Mouse (Mus musculus): ENCODE results near the gene Dock9. TPM values are rescaled to one million over a fixed set of nuclear protein-coding genes. Genes with fewer than 3 reads are reported as not detected.
A peak's percentile ranks its signal among the peaks of the same experiment; 100 is the strongest.
"Not testable (repeated sequence)": the region's sequence is repeated elsewhere in the genome, so short reads cannot be mapped to it uniquely, and the experiment has no call there.

The Dock9 gene
- polyA plus RNA-seq, 1 experiment from 2014 or later, result 7.0 TPM

DNA sequence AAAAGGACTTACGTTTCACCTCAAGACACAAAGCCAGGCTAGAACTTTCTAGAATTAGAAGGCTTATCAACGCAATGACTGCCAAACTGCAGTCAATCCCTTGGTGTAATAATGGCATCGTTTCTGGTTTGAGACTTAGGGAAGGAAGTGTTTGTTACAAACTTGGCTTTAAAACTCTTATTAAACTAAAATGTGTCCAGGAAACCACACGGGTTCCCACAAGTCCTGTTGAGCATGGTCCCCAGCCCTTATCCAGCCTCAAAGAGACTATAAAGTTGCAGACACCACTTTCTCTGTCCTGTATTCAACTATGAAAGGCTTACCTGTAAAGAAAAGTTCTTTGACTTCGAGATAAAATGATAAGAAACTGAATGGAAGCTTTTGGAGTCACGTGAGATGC lies 149.9 kb downstream of the Dock9 start:
- Histone ChIP-seq H3K27me3 (replicated peaks) (no peaks in the 10 kb centered on the region), H3K9me3 (replicated peaks) (no peaks in the 10 kb centered on the region), H3K9ac (no peak overlapping the region), H3K4me3 (no peak overlapping the region), H3K27ac (ENCODE audit: poor library complexity, severe bottlenecking) (no peak overlapping the region), H3K4me2 (no peak overlapping the region), H3K36me3 (0 out of 2 replicates have a peak, but pooled peaks cover 5% of the 10 kb centered on the region), H3K4me1 (replicated peaks) (peaks cover 19% of the 10 kb centered on the region)
- ATAC-seq (ENCODE audit: insufficient number of reproducible peaks, low FRiP score), result no peak
- WGBS, result 82% methylated on average over 6 of the region's 6 CpGs

DNA sequence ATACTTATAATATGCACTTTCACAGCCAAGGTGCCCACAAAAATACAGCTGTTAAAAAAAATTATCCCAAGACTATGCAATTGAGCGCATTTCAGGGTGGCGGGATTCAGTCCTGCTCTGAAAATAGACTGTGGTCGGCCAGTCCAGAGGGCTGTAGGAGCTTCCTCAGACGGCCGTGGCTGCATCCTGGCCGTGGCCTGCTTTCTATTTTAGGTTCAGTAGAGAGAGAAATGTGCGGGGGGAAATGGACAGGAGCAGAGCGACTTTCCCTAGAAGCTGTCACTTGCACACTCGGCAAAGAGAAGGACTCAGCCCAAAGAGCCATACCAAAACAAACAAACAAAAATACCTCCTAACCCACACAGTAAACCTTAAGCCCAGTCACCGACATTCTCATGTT lies 151.0 kb downstream of the Dock9 start:
- no peak for ATAC-seq (ENCODE audit: insufficient number of reproducible peaks, low FRiP score)
- H3K9me3 ChIP-seq (replicated peaks), result no peaks in the 10 kb centered on the region
- no peak overlapping the region for H3K4me3 ChIP-seq
- peak overlapping the region; percentile 42 for H3K4me2 ChIP-seq
- no peaks in the 10 kb centered on the region for H3K27me3 ChIP-seq (replicated peaks)
- peaks cover 19% of the 10 kb centered on the region for H3K4me1 ChIP-seq (replicated peaks)
- H3K9ac ChIP-seq, result no peak overlapping the region
- WGBS, result 19% methylated on average over 10 of the region's 10 CpGs
- no peaks in the 10 kb centered on the region for H3K36me3 ChIP-seq
- H3K27ac ChIP-seq (ENCODE audit: poor library complexity, severe bottlenecking), result peak overlapping the region; percentile 75

DNA sequence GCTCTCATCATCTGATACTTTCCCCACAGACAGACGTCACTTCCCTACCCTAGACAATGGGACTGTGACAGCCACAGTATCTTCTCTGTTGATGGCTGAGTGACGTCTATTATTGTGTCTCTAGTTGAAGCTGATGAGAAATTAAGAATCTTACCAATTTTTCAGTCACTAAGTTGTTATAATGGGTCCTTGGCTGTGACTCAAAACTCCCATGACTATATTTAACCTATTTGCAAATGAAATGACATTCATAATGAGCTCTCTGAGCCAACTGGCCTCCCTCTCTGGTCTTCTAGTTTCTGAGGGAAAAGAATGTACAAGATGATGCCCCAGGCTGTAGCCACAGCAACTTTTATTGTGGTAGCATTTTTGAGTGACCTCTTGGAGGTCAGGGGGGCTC lies 153.3 kb downstream of the Dock9 start:
- ATAC-seq (ENCODE audit: insufficient number of reproducible peaks, low FRiP score), result no peak
- Histone ChIP-seq H3K4me1 (replicated peaks) (peaks cover 19% of the 10 kb centered on the region), H3K27ac (ENCODE audit: poor library complexity, severe bottlenecking) (no peak overlapping the region), H3K4me2 (no peak overlapping the region), H3K36me3 (peaks cover 6% of the 10 kb centered on the region), H3K4me3 (no peak overlapping the region), H3K9me3 (replicated peaks) (no peaks in the 10 kb centered on the region), H3K27me3 (replicated peaks) (no peaks in the 10 kb centered on the region), H3K9ac (no peak overlapping the region)
- WGBS, result 83% methylated on average over 2 of the region's 2 CpGs

DNA sequence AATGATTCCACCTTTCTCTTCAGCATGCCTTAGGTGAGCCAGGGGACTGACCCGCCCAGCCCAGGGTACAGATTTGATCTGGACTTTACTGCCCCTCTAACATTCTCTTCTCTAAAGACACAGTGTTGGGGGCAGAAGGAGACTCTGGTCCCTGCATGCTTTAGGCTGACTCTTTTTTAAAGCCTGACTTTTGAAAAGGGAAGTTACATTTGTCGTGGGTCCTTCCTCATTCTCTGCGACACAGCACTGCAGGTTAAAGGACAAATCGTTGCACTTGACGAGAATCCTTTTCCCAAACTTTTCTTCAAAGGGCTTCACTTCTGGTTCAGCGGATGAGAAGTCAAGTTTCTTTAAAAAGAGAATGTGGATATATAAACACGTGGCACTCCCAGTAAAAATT lies 156.4 kb downstream of the Dock9 start:
- no peak overlapping the region for H3K9ac ChIP-seq
- peaks cover 3% of the 10 kb centered on the region for H3K4me1 ChIP-seq (replicated peaks)
- no peaks in the 10 kb centered on the region for H3K27me3 ChIP-seq (replicated peaks)
- H3K27ac ChIP-seq (ENCODE audit: poor library complexity, severe bottlenecking), result no peak overlapping the region
- ATAC-seq (ENCODE audit: insufficient number of reproducible peaks, low FRiP score), result no peak
- H3K4me2 ChIP-seq, result no peak overlapping the region
- no peaks in the 10 kb centered on the region for H3K9me3 ChIP-seq (replicated peaks)
- H3K4me3 ChIP-seq, result no peak overlapping the region
- H3K36me3 ChIP-seq, result peaks cover 18% of the 10 kb centered on the region
- WGBS, result 81% methylated on average over 7 of the region's 7 CpGs

DNA sequence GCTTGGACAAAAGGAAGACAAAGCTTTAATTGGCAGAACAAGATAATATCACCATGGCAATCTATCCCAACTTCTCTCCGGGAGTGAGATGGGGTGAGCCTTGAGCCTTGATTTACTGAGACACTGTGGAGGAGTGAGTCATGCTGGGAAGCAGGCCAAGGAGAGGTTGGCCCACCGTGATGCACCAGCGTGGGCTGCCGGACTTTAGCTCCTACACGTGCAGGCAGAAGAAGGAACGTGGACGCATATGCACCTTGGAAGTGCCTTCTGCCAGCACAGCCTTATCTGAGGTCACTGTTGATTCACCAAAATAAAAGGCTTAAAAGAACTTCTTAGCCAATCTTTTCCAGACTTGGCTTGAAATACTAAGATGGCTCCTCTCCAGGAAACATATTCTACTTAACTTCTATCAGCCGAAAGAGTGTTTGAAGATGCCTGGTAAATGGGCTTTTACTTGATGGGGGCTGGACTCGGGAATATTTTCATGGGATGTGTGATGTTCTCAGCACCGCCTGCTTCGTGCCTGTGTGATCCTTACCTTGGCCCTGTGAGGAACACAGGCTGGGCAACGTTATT lies 160.6 kb downstream of the Dock9 start:
- no peaks in the 10 kb centered on the region for H3K9me3 ChIP-seq (replicated peaks)
- no peak overlapping the region for H3K4me3 ChIP-seq
- no peak overlapping the region for H3K9ac ChIP-seq
- H3K27ac ChIP-seq (ENCODE audit: poor library complexity, severe bottlenecking), result no peak overlapping the region
- peaks cover 21% of the 10 kb centered on the region for H3K36me3 ChIP-seq
- no peak overlapping the region for H3K4me2 ChIP-seq
- ATAC-seq (ENCODE audit: insufficient number of reproducible peaks, low FRiP score), result no peak
- 67% methylated on average over 12 of the region's 12 CpGs for WGBS
- no peaks in the 10 kb centered on the region for H3K4me1 ChIP-seq (replicated peaks)
- no peaks in the 10 kb centered on the region for H3K27me3 ChIP-seq (replicated peaks)

DNA sequence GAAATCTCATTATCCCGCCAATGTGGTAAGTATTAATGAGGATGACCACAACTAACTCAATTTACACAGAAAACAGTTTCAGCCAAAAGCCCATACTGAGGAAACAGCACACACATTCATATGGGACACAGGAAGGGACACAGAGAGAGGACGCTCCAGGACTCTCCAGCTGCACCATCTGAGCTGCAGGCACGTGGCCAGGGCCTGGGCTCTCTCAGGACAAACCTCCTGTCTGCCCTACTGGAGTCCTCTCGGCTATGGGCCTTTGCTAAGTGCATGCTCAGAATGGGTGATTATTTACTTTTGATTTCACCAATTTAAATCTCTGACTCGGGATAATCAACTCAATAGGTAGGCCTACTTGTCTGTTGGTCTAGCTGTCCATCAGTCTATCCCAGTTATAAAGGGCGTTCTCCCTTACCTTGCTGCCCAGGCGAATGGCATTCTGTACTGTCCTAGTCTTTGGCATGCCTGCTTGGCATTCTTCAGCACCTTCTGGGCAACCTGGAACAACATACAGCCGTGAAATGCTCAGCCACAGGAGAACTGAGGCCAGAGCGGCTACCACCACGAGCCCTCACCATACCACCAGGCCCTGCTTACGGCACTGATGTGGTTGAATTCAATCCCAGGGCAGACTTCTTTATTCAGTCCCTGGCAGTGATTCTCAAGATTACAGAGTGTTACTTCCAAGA lies 162.8 kb downstream of the Dock9 start:
- no peak overlapping the region for H3K4me2 ChIP-seq
- H3K36me3 ChIP-seq, result peaks cover 21% of the 10 kb centered on the region
- H3K9me3 ChIP-seq (replicated peaks), result no peaks in the 10 kb centered on the region
- H3K9ac ChIP-seq, result no peak overlapping the region
- no peak overlapping the region for H3K27ac ChIP-seq (ENCODE audit: poor library complexity, severe bottlenecking)
- ATAC-seq (ENCODE audit: insufficient number of reproducible peaks, low FRiP score), result no peak
- no peaks in the 10 kb centered on the region for H3K27me3 ChIP-seq (replicated peaks)
- no peaks in the 10 kb centered on the region for H3K4me1 ChIP-seq (replicated peaks)
- no peak overlapping the region for H3K4me3 ChIP-seq
- WGBS, result 85% methylated on average over 11 of the region's 11 CpGs

DNA sequence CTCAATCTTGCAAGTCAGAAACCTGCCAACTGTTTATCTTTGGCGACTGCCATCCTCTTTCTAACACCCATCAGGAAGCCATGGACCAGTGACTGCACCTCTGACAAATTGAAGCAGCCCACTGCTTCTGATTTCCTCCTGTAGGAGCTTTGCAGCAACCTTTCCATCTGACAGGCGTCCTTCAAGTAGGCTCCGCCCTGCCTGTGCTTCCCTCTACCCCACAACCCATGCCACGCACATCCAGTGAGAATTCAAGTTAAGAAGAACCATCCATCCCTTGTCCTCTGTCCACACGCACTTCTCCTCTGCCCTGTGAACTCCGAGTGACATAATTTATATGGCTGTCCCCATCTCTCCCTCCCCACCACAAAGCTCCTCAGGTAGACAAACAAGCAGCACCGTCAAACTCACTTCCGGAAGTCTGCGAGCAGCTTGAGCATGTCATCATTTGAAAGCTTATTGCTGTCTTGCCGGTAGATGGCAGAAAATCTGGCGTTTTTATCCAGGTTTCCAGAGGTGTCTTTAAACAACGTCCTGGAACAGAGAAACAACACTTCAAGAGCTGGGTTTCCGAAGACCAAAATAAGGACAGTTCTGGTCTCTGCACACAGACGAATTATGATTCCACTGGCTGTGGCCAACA lies 163.4 kb downstream of the Dock9 start:
- 73% methylated on average over 14 of the region's 14 CpGs for WGBS
- no peaks in the 10 kb centered on the region for H3K27me3 ChIP-seq (replicated peaks)
- ATAC-seq (ENCODE audit: insufficient number of reproducible peaks, low FRiP score), result no peak

DNA sequence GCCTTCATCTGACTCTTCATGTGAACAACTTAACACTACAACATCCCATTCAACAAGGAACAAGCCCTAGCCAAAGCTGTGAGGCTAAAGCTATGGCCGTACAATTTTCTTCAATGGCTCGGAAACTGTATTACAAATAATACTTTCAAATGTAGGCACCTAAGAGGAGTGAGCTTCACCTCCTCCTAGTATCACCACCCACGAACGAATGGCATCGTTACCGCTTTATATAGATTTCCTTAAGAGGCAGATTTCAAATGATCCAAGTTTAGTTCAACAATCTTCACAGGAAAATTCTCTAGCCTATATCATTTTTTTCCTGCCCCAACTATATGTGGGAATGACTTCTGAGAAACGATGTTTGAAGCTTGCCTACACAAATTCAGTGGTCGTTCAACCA lies 165.7 kb downstream of the Dock9 start:
- H3K27me3 ChIP-seq (replicated peaks), result no peaks in the 10 kb centered on the region
- no peaks in the 10 kb centered on the region for H3K4me1 ChIP-seq (replicated peaks)
- no peak overlapping the region for H3K27ac ChIP-seq (ENCODE audit: poor library complexity, severe bottlenecking)
- no peaks in the 10 kb centered on the region for H3K9me3 ChIP-seq (replicated peaks)
- WGBS, result 93% methylated on average over 8 of the region's 8 CpGs
- ATAC-seq (ENCODE audit: insufficient number of reproducible peaks, low FRiP score), result no peak
- no peak overlapping the region for H3K4me3 ChIP-seq
- no peak overlapping the region for H3K4me2 ChIP-seq
- no peak overlapping the region for H3K9ac ChIP-seq
- 0 out of 2 replicates have a peak, but pooled peaks cover 3% of the 10 kb centered on the region for H3K36me3 ChIP-seq

More for the DNA sequence above, 163.4 kb downstream of the Dock9 start:
- Histone ChIP-seq H3K9me3 (replicated peaks) (no peaks in the 10 kb centered on the region), H3K9ac (no peak overlapping the region), H3K27ac (ENCODE audit: poor library complexity, severe bottlenecking) (no peak overlapping the region), H3K36me3 (peaks cover 14% of the 10 kb centered on the region), H3K4me3 (no peak overlapping the region), H3K4me2 (no peak overlapping the region), H3K4me1 (replicated peaks) (no peaks in the 10 kb centered on the region)

DNA sequence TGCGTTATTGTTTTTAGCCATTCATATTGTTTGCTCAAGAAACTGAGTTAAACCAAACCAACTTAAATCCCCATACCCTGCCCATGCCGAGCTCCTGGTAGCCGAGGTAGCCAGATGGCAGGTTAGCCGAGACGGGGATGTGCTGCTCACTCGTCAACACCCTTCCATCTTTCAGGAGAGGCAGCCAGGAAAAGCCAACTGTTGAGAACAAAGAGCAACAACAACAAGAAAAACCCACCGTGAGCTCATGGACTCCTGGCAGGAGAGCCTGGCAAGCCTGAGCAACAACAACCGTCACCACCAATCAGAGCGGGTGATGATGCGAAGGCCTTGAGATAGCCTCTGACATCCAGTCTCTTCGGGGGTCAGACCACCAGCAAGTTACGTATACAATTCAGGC lies 170.9 kb downstream of the Dock9 start:
- Histone ChIP-seq H3K9ac (no peak overlapping the region), H3K9me3 (replicated peaks) (no peaks in the 10 kb centered on the region), H3K4me1 (replicated peaks) (no peaks in the 10 kb centered on the region), H3K27ac (ENCODE audit: poor library complexity, severe bottlenecking) (no peak overlapping the region), H3K4me3 (no peak overlapping the region), H3K4me2 (no peak overlapping the region), H3K36me3 (peaks cover 11% of the 10 kb centered on the region; the same call in 1 of the 2 replicates), H3K27me3 (replicated peaks) (no peaks in the 10 kb centered on the region)
- no peak for ATAC-seq (ENCODE audit: insufficient number of reproducible peaks, low FRiP score)
- 55% methylated on average over 12 of the region's 12 CpGs for WGBS

DNA sequence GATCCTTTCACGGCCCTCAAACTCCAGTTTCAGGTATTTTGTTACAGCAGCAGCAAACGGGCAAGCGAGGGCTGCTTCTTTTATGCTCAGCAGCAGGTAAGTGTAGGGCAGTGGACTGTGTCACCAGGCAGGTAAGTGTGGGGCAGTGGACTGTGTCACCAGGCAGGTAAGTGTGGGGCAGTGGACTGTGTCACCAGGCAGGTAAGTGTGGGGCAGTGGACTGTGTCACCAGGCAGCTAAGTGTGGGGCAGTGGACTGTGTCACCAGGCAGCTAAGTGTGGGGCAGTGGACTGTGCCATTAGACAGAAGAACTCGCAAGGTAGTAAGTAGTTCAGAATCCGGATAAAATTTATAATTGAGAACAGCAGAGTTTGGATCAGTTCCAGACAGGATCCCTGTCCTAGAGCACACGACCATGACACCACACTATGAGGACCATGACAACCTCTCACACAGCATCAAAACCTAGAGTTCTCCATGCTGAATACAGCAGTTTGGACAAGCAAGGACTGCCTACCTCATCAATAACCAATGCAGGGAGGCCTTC lies 173.6 kb downstream of the Dock9 start:
- not testable (repeated sequence) for H3K27ac ChIP-seq (ENCODE audit: poor library complexity, severe bottlenecking); ATAC-seq (ENCODE audit: insufficient number of reproducible peaks, low FRiP score); H3K4me3 ChIP-seq; H3K4me2 ChIP-seq; H3K9me3 ChIP-seq (replicated peaks); H3K9ac ChIP-seq; H3K4me1 ChIP-seq (replicated peaks); H3K27me3 ChIP-seq (replicated peaks)
- peaks cover 26% of the 10 kb centered on the region for H3K36me3 ChIP-seq
- 89% methylated on average over 6 of the region's 6 CpGs for WGBS

DNA sequence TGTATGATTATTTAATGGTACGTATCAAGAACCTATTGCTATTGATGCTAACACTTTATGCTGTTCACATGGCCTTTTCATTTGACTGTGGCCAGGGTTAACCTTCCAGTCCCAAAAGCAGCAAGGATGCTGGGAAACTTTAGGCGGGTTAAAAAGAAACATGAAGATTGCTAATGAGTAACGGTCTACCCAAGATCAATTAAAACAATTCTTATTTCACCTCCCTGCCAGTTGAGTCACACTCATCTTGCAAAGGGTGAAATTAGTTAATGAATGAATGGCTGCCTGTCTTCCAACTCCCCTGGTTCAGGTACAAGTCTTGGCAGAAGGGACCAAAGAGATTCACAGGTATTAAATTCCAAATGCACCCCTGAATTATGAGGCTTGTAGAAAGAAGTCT lies 175.8 kb downstream of the Dock9 start:
- no peaks in the 10 kb centered on the region for H3K4me1 ChIP-seq (replicated peaks)
- no peak overlapping the region for H3K9ac ChIP-seq
- ATAC-seq (ENCODE audit: insufficient number of reproducible peaks, low FRiP score), result no peak
- no peak overlapping the region for H3K4me3 ChIP-seq
- peaks cover 26% of the 10 kb centered on the region for H3K36me3 ChIP-seq
- H3K27me3 ChIP-seq (replicated peaks), result no peaks in the 10 kb centered on the region
- no peak overlapping the region for H3K4me2 ChIP-seq
- no peaks in the 10 kb centered on the region for H3K9me3 ChIP-seq (replicated peaks)
- 94% methylated on average over 3 of the region's 3 CpGs for WGBS
- no peak overlapping the region for H3K27ac ChIP-seq (ENCODE audit: poor library complexity, severe bottlenecking)

All from heart, embryonic 12.5 days (tissue).